Mouse (Mus musculus): ENCODE data around the gene Vwa7. TPM values are rescaled to one million over a fixed set of nuclear protein-coding genes. Genes with fewer than 3 reads are reported as not detected.

The Vwa7 gene
- polyA plus RNA-seq, 1 experiment from 2014 or later = 0.16 TPM

- Histone ChIP-seq H3K27ac (no peak overlapping the region), H3K9me3 (ENCODE audit: control insufficient read depth, low read length) (no peaks in the 10 kb centered on the region), H3K4me2 (replicated peaks) (no peak overlapping the region), H3K4me3 (replicated peaks; ENCODE audit: low read length) (no peak overlapping the region), H3K27me3 (ENCODE audit: control insufficient read depth, insufficient read depth, low read length) (no peaks in the 10 kb centered on the region), H3K9ac (no peak overlapping the region), H3K4me1 (replicated peaks; ENCODE audit: control insufficient read depth, insufficient read depth, low read length) (peaks cover 27% of the 10 kb centered on the region), H3K36me3 (replicated peaks; ENCODE audit: control insufficient read depth, insufficient read depth) (0 out of 2 replicates have a peak, but pooled peaks cover under 1% of the 10 kb centered on the region)
- 50% methylated on average over 1 of the region's 1 CpGs for WGBS
- ATAC-seq (ENCODE audit: low FRiP score) (no peak), DNase-seq (ENCODE audit: low spot score) (no peak)
Observed at GRCm38 (mm10) chr17:35047688-35048087, 31.3 kb downstream of the Vwa7 start.

- Histone ChIP-seq H3K27ac (peak overlapping the region; percentile 14; the same call in 1 of the 2 replicates), H3K4me2 (replicated peaks) (no peak overlapping the region), H3K9me3 (ENCODE audit: control insufficient read depth, low read length) (no peaks in the 10 kb centered on the region), H3K9ac (no peak overlapping the region), H3K27me3 (ENCODE audit: control insufficient read depth, insufficient read depth, low read length) (no peaks in the 10 kb centered on the region), H3K4me3 (replicated peaks; ENCODE audit: low read length) (no peak overlapping the region), H3K36me3 (replicated peaks; ENCODE audit: control insufficient read depth, insufficient read depth) (0 out of 2 replicates have a peak, but pooled peaks cover 4% of the 10 kb centered on the region), H3K4me1 (replicated peaks; ENCODE audit: control insufficient read depth, insufficient read depth, low read length) (peaks cover 27% of the 10 kb centered on the region)
- ATAC-seq (ENCODE audit: low FRiP score) = no peak
- 39% methylated on average over 11 of the region's 11 CpGs for WGBS
- DNase-seq (ENCODE audit: low spot score) = no peak
Observed at GRCm38 (mm10) chr17:35048149-35048931, 32.0 kb downstream of the Vwa7 start.

GRCm38 (mm10) chr17:35048932-35049440, 32.6 kb downstream of the Vwa7 start:
- 74% methylated on average over 5 of the region's 5 CpGs for WGBS
- Histone ChIP-seq H3K9me3 (ENCODE audit: control insufficient read depth, low read length) (no peaks in the 10 kb centered on the region), H3K4me1 (replicated peaks; ENCODE audit: control insufficient read depth, insufficient read depth, low read length) (peaks cover 27% of the 10 kb centered on the region), H3K36me3 (replicated peaks; ENCODE audit: control insufficient read depth, insufficient read depth) (0 out of 2 replicates have a peak, but pooled peaks cover 6% of the 10 kb centered on the region), H3K27me3 (ENCODE audit: control insufficient read depth, insufficient read depth, low read length) (no peaks in the 10 kb centered on the region), H3K4me2 (replicated peaks) (peak overlapping the region; percentile 59), H3K9ac (no peak overlapping the region), H3K27ac (peak overlapping the region; percentile 88; the same call in 1 of the 2 replicates), H3K4me3 (replicated peaks; ENCODE audit: low read length) (no peak overlapping the region)
- ATAC-seq (ENCODE audit: low FRiP score) (no peak), DNase-seq (ENCODE audit: low spot score) (no peak)

GRCm38 (mm10) chr17:35049561-35050016, 33.2 kb downstream of the Vwa7 start, which contains the start of gene Clic1:
Clic1 (plus strand) TSS chr17:35049966.
- H3K4me3 ChIP-seq (replicated peaks; ENCODE audit: low read length) = peak within 1 kb of the TSS; percentile 39
- peak within 1 kb of the TSS; percentile 62 for H3K9ac ChIP-seq
- peak within 1 kb of the TSS; percentile 88 for H3K27ac ChIP-seq
- WGBS = 5% methylated on average over 11 of the region's 11 CpGs
- peaks cover 27% of the 10 kb centered on the region for H3K4me1 ChIP-seq (replicated peaks; ENCODE audit: control insufficient read depth, insufficient read depth, low read length)
- 0 out of 2 replicates have a peak, but pooled peaks cover 10% of the 10 kb centered on the region for H3K36me3 ChIP-seq (replicated peaks; ENCODE audit: control insufficient read depth, insufficient read depth)
- ATAC-seq (ENCODE audit: low FRiP score) (peak; percentile 1; the same call in 1 of the 2 replicates), DNase-seq (ENCODE audit: low spot score) (peak; percentile 65)
- no peaks in the 10 kb centered on the region for H3K27me3 ChIP-seq (ENCODE audit: control insufficient read depth, insufficient read depth, low read length)
- H3K9me3 ChIP-seq (ENCODE audit: control insufficient read depth, low read length) = no peaks in the 10 kb centered on the region
- peak within 1 kb of the TSS; percentile 59 for H3K4me2 ChIP-seq (replicated peaks)

- ATAC-seq (ENCODE audit: low FRiP score) (no peak), DNase-seq (ENCODE audit: low spot score) (no peak)
- Histone ChIP-seq H3K36me3 (replicated peaks; ENCODE audit: control insufficient read depth, insufficient read depth) (0 out of 2 replicates have a peak, but pooled peaks cover 10% of the 10 kb centered on the region), H3K27me3 (ENCODE audit: control insufficient read depth, insufficient read depth, low read length) (no peaks in the 10 kb centered on the region), H3K4me2 (replicated peaks) (peak overlapping the region; percentile 59), H3K27ac (peak overlapping the region; percentile 88), H3K9ac (peak overlapping the region; percentile 62), H3K4me1 (replicated peaks; ENCODE audit: control insufficient read depth, insufficient read depth, low read length) (peaks cover 27% of the 10 kb centered on the region), H3K9me3 (ENCODE audit: control insufficient read depth, low read length) (no peaks in the 10 kb centered on the region), H3K4me3 (replicated peaks; ENCODE audit: low read length) (peak overlapping the region; percentile 39)
- 1% methylated on average over 27 of the region's 27 CpGs for WGBS
Observed at GRCm38 (mm10) chr17:35050126-35050750, 33.9 kb downstream of the Vwa7 start.

GRCm38 (mm10) chr17:35051156-35052086, 35.0 kb downstream of the Vwa7 start:
- H3K9me3 ChIP-seq (ENCODE audit: control insufficient read depth, low read length) = no peaks in the 10 kb centered on the region
- H3K4me3 ChIP-seq (replicated peaks; ENCODE audit: low read length) = peak overlapping the region; percentile 39
- peak; percentile 22; the same call in 1 of the 2 replicates for ATAC-seq (ENCODE audit: low FRiP score)
- WGBS = 3% methylated on average over 21 of the region's 21 CpGs
- peaks cover 18% of the 10 kb centered on the region; the same call in 1 of the 2 replicates for H3K36me3 ChIP-seq (replicated peaks; ENCODE audit: control insufficient read depth, insufficient read depth)
- H3K4me2 ChIP-seq (replicated peaks) = peak overlapping the region; percentile 59
- H3K4me1 ChIP-seq (replicated peaks; ENCODE audit: control insufficient read depth, insufficient read depth, low read length) = peaks cover 19% of the 10 kb centered on the region; the same call in 1 of the 2 replicates
- no peaks in the 10 kb centered on the region for H3K27me3 ChIP-seq (ENCODE audit: control insufficient read depth, insufficient read depth, low read length)
- H3K27ac ChIP-seq = peak overlapping the region; percentile 87
- peak overlapping the region; percentile 53 for H3K9ac ChIP-seq
- peak; percentile 62 for DNase-seq (ENCODE audit: low spot score)

- Histone ChIP-seq H3K36me3 (replicated peaks; ENCODE audit: control insufficient read depth, insufficient read depth) (peaks cover 18% of the 10 kb centered on the region; the same call in 1 of the 2 replicates), H3K27ac (peak overlapping the region; percentile 87), H3K27me3 (ENCODE audit: control insufficient read depth, insufficient read depth, low read length) (no peaks in the 10 kb centered on the region), H3K9me3 (ENCODE audit: control insufficient read depth, low read length) (no peaks in the 10 kb centered on the region), H3K9ac (peak overlapping the region; percentile 53), H3K4me2 (replicated peaks) (peak overlapping the region; percentile 59), H3K4me1 (replicated peaks; ENCODE audit: control insufficient read depth, insufficient read depth, low read length) (peaks cover 16% of the 10 kb centered on the region; the same call in 1 of the 2 replicates), H3K4me3 (replicated peaks; ENCODE audit: low read length) (no peak overlapping the region)
- DNase-seq (ENCODE audit: low spot score) (no peak), ATAC-seq (ENCODE audit: low FRiP score) (no peak)
- 81% methylated on average over 12 of the region's 12 CpGs for WGBS
Observed at GRCm38 (mm10) chr17:35052271-35052798, 36.0 kb downstream of the Vwa7 start.

- WGBS = 95% methylated on average over 7 of the region's 7 CpGs
- H3K27me3 ChIP-seq (ENCODE audit: control insufficient read depth, insufficient read depth, low read length) = no peaks in the 10 kb centered on the region
- ATAC-seq (ENCODE audit: low FRiP score) (no peak), DNase-seq (ENCODE audit: low spot score) (no peak)
- no peak overlapping the region for H3K4me2 ChIP-seq (replicated peaks)
- H3K36me3 ChIP-seq (replicated peaks; ENCODE audit: control insufficient read depth, insufficient read depth) = peaks cover 23% of the 10 kb centered on the region
- H3K9me3 ChIP-seq (ENCODE audit: control insufficient read depth, low read length) = no peaks in the 10 kb centered on the region
- no peak overlapping the region for H3K4me3 ChIP-seq (replicated peaks; ENCODE audit: low read length)
- H3K4me1 ChIP-seq (replicated peaks; ENCODE audit: control insufficient read depth, insufficient read depth, low read length) = peaks cover 20% of the 10 kb centered on the region
- H3K27ac ChIP-seq = no peak overlapping the region
- no peak overlapping the region for H3K9ac ChIP-seq
Observed at GRCm38 (mm10) chr17:35055691-35056495, 39.5 kb downstream of the Vwa7 start.

All from hindbrain, embryonic 14.5 days (tissue).